Mouse (Mus musculus) lung, adult 2 months (tissue): Measurements from ENCODE around the gene Bcat2. TPM values are rescaled to one million over a fixed set of nuclear protein-coding genes. Genes with fewer than 3 reads are reported as not detected.
A peak's percentile ranks its signal among the peaks of the same experiment; 100 is the strongest.

ENCODE experiments used
- DNase-seq: peaks from one replicate; pipeline ENCODE4 v3.0.0; 2022
- H3K4me1 ChIP-seq: fragments of 200-500 bp; 2 replicates; pipeline ENCODE4 v1.6.1; 2011; ENCODE audit warnings: low read length; ENCODE audit not compliant: control insufficient read depth, insufficient read depth
- H3K4me3 ChIP-seq: fragments of 200-500 bp; replicated peaks from 2 replicates; pipeline ENCODE3; 2011; ENCODE audit warnings: low read depth, mild to moderate bottlenecking, control low read depth, low read length; ENCODE audit errors: extremely low read depth
- CTCF ChIP-seq: fragments of 200-500 bp; IDR thresholded peaks from 2 replicates; pipeline ENCODE4 v1.5.1; 2011; ENCODE audit warnings: mild to moderate bottlenecking, low read length, control low read depth; ENCODE audit not compliant: insufficient read depth
- POLR2A ChIP-seq: fragments of 200-500 bp; IDR thresholded peaks from 2 replicates; pipeline ENCODE4 v1.6.1; 2011; ENCODE audit warnings: low read depth, mild to moderate bottlenecking, control low read depth, low read length, borderline replicate concordance; ENCODE audit errors: extremely low read depth
- WGBS: fragments of 180-500 bp; shearing (Covaris S2); methylation state at CpG from one replicate; pipeline ENCODE4 v1.1.7; 2018; 5-methylcytosine and 5-hydroxymethylcytosine counted together
- polyA plus RNA-seq: library from polyadenylated mRNA; depleted of rRNA; stranded (reverse); fragments of >200 nt; gene quantifications from 2 replicates; pipeline ENCODE4 v1.2.3, GENCODE M21; 2012; rRNA removed

Bcat2 gene
- 44.2 TPM in 2 replicates for polyA plus RNA-seq

- TF ChIP-seq CTCF, result no peak
- peak; percentile 61; the same call in 1 of the 2 replicates for TF ChIP-seq POLR2A
- H3K4me3 ChIP-seq, result peak within 1 kb of the TSS; percentile 85
- DNase-seq, result peak; percentile 79
- WGBS, result under 1% methylated on average over 42 of the region's 42 CpGs
- peaks cover 7% of the 10 kb centered on the region for H3K4me1 ChIP-seq
Measured at GRCm38 (mm10) chr7:45570103-45570741, at the start of gene Bcat2. Bcat2 (plus strand) TSS chr7:45570153.

GRCm38 (mm10) chr7:45520605-45521004 lies 49.3 kb upstream of the Bcat2 start:
- 91% methylated on average over 7 of the region's 7 CpGs for WGBS
- DNase-seq, result no peak
- Histone ChIP-seq H3K4me3 (no peak overlapping the region), H3K4me1 (peaks cover 18% of the 10 kb centered on the region)
- TF ChIP-seq CTCF (no peak), POLR2A (no peak)

- WGBS, result under 1% methylated on average over 28 of the region's 28 CpGs
Measured at GRCm38 (mm10) chr7:45521728-45522184, 48.2 kb upstream of the Bcat2 start.

GRCm38 (mm10) chr7:45522194-45522752 lies 47.7 kb upstream of the Bcat2 start:
- Histone ChIP-seq H3K4me3 (peak overlapping the region; percentile 62), H3K4me1 (peaks cover 18% of the 10 kb centered on the region)
- WGBS, result 58% methylated on average over 16 of the region's 16 CpGs
- TF ChIP-seq POLR2A, result no peak
- no peak for TF ChIP-seq CTCF
- no peak for DNase-seq

More at GRCm38 (mm10) chr7:45521728-45522184, 48.2 kb upstream of the Bcat2 start:
- Histone ChIP-seq H3K4me1 (peaks cover 18% of the 10 kb centered on the region), H3K4me3 (peak overlapping the region; percentile 62)
- no peak for TF ChIP-seq CTCF
- TF ChIP-seq POLR2A, result peak; percentile 69; the same call in 1 of the 2 replicates
- DNase-seq, result peak; percentile 85

- H3K4me3 ChIP-seq, result peak overlapping the region; percentile 19
- TF ChIP-seq CTCF (no peak), POLR2A (0 out of 2 replicates have a peak, but pooled peaks have one; percentile 7)
- WGBS, result 58% methylated on average over 18 of the region's 18 CpGs
- DNase-seq, result no peak
- peaks cover 18% of the 10 kb centered on the region for H3K4me1 ChIP-seq
Measured at GRCm38 (mm10) chr7:45522957-45523676, 46.8 kb upstream of the Bcat2 start.

- WGBS, result 62% methylated on average over 13 of the region's 13 CpGs
- H3K4me3 ChIP-seq, result peak overlapping the region; percentile 22
- H3K4me1 ChIP-seq, result peaks cover 18% of the 10 kb centered on the region
- no peak for DNase-seq
- 0 out of 2 replicates have a peak, but pooled peaks have one; percentile 4 for TF ChIP-seq POLR2A
- no peak for TF ChIP-seq CTCF
Measured at GRCm38 (mm10) chr7:45523678-45524170, 46.2 kb upstream of the Bcat2 start.

- peak; percentile 45; the same call in 1 of the 2 replicates for TF ChIP-seq POLR2A
- TF ChIP-seq CTCF, result no peak
- H3K4me3 ChIP-seq, result peak overlapping the region; percentile 94
- DNase-seq, result peak; percentile 33
- peaks cover 18% of the 10 kb centered on the region for H3K4me1 ChIP-seq
- 12% methylated on average over 12 of the region's 12 CpGs for WGBS
Measured at GRCm38 (mm10) chr7:45524841-45525621, 44.9 kb upstream of the Bcat2 start.

GRCm38 (mm10) chr7:45525809-45526473 lies 44.0 kb upstream of the Bcat2 start, which contains the start of the genes Ppp1r15a and Plekha4:
Ppp1r15a (minus strand) TSS chr7:45526268.
Plekha4 (plus strand) TSS chr7:45526330.
- Histone ChIP-seq H3K4me3 (peak within 1 kb of the TSS; percentile 94), H3K4me1 (peaks cover 18% of the 10 kb centered on the region)
- under 1% methylated on average over 54 of the region's 54 CpGs for WGBS
- no peak for TF ChIP-seq CTCF
- peak; percentile 98 for TF ChIP-seq POLR2A
- peak; percentile 99 for DNase-seq
